Mouse (Mus musculus): Measurements from ENCODE around the gene Ctnna3. TPM values are rescaled to one million over a fixed set of nuclear protein-coding genes. Genes with fewer than 3 reads are reported as not detected.

Ctnna3 gene
- total RNA-seq, 2 experiments from 2014 or later = 50.1 to 53.2 TPM

GRCm38 (mm10) chr10:64082345-64082744 is 652.4 kb downstream of the Ctnna3 start:
- no peak for DNase-seq

- no peak for DNase-seq
Observed at GRCm38 (mm10) chr10:64083813-64084212, 653.9 kb downstream of the Ctnna3 start.

- peak in 1 of 2 experiments; percentile 36 for DNase-seq
Observed at GRCm38 (mm10) chr10:64084465-64084864, 654.6 kb downstream of the Ctnna3 start.

GRCm38 (mm10) chr10:64086183-64086566 is 656.3 kb downstream of the Ctnna3 start:
- no peak for DNase-seq

GRCm38 (mm10) chr10:64086567-64087391 is 656.9 kb downstream of the Ctnna3 start:
- no peak for DNase-seq

GRCm38 (mm10) chr10:64087521-64087920 is 657.6 kb downstream of the Ctnna3 start:
- DNase-seq = no peak

- DNase-seq = no peak
Observed at GRCm38 (mm10) chr10:64087936-64088773, 658.3 kb downstream of the Ctnna3 start.

- no peak for DNase-seq
Observed at GRCm38 (mm10) chr10:64088774-64089460, 659.0 kb downstream of the Ctnna3 start.

GRCm38 (mm10) chr10:64089680-64090460 is 660.0 kb downstream of the Ctnna3 start, which contains the start of gene Lrrtm3:
Gene Lrrtm3, minus strand, starts transcription at chr10:64090277.
- peak; percentile 36 to 48 for DNase-seq

- DNase-seq = no peak
Observed at GRCm38 (mm10) chr10:64096532-64096931, 666.6 kb downstream of the Ctnna3 start.

- no peak for DNase-seq
Observed at GRCm38 (mm10) chr10:64115246-64115645, 685.3 kb downstream of the Ctnna3 start.

- DNase-seq = no peak
Observed at GRCm38 (mm10) chr10:64118833-64119232, 688.9 kb downstream of the Ctnna3 start.

GRCm38 (mm10) chr10:64130397-64131150 is 700.7 kb downstream of the Ctnna3 start:
- DNase-seq = no peak

- no peak for DNase-seq
Observed at GRCm38 (mm10) chr10:64133461-64133860, 703.6 kb downstream of the Ctnna3 start.

- DNase-seq = no peak
Observed at GRCm38 (mm10) chr10:64135481-64135880, 705.6 kb downstream of the Ctnna3 start.

GRCm38 (mm10) chr10:64146511-64146910 is 716.6 kb downstream of the Ctnna3 start:
- DNase-seq = no peak

GRCm38 (mm10) chr10:64181696-64182095 is 751.8 kb downstream of the Ctnna3 start:
- no peak for DNase-seq

GRCm38 (mm10) chr10:64182731-64183130 is 752.8 kb downstream of the Ctnna3 start:
- DNase-seq = no peak

- no peak for DNase-seq
Observed at GRCm38 (mm10) chr10:64188046-64188445, 758.1 kb downstream of the Ctnna3 start.

- DNase-seq = no peak
Observed at GRCm38 (mm10) chr10:64197584-64197983, 767.7 kb downstream of the Ctnna3 start.

- DNase-seq = no peak
Observed at GRCm38 (mm10) chr10:64215632-64216031, 785.7 kb downstream of the Ctnna3 start.
